Mouse (Mus musculus): Measurements from ENCODE around the gene Slain2. TPM values are rescaled to one million over a fixed set of nuclear protein-coding genes. Genes with fewer than 3 reads are reported as not detected.
"Not testable (repeated sequence)": the region's sequence is repeated elsewhere in the genome, so short reads cannot be mapped to it uniquely, and the experiment has no call there.

Gene Slain2
- polyA plus RNA-seq, 1 experiment from 2014 or later, result 12.9 TPM

DNA sequence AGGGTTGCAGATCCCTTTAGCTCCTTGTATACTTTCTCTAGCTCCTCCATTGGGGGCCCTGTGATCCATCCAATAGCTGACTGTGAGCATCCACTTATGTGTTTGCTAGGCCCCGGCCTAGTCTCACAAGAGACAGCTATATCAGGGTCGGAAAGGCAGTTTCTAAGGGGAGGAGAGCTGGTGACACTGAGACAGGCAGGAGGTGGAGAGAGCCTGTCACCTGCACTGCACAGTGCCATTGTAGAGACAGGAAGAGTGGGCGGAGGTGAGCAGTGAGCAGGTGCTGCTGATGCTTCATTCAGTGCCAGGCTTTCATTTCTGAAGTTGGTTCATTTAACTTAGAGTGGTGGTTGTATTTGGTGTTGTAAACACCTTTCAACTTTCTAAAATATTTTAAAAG is 24.3 kb downstream of the Slain2 start:
- not testable (repeated sequence) for H3K27ac ChIP-seq; DNase-seq (ENCODE audit: extremely low spot score, low spot score); H3K4me1 ChIP-seq; H3K9me3 ChIP-seq; H3K4me3 ChIP-seq; H3K27me3 ChIP-seq (ENCODE audit: poor library complexity, severe bottlenecking)
- WGBS, result 97% methylated on average over 3 of the region's 3 CpGs
- peaks cover 37% of the 10 kb centered on the region for H3K36me3 ChIP-seq (replicated peaks)

DNA sequence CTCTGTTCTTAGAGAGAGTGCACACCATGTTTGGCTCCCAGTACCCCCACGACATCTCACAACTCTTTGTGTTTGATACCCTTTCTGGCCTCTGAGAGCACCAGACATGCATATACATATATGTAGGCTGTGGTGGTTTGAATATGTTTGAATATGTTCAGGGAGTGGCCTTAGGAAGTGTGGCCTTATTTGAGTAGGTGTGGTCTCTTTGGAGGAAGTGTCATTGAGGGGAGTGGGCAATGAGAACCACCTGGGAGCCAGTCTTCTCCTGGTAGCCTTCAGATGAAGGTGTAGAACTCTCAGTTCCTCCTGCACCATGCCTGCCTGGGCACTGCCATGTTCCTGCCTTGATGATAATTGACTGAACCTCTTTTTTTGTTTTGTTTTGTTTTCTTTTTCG is 25.2 kb downstream of the Slain2 start:
- 90% methylated on average over 2 of the region's 2 CpGs for WGBS
- Histone ChIP-seq H3K36me3 (replicated peaks) (peaks cover 35% of the 10 kb centered on the region), H3K4me3 (no peak overlapping the region), H3K27me3 (ENCODE audit: poor library complexity, severe bottlenecking) (no peaks in the 10 kb centered on the region), H3K4me1 (no peaks in the 10 kb centered on the region), H3K27ac (no peak overlapping the region), H3K9me3 (no peaks in the 10 kb centered on the region)
- no peak for DNase-seq (ENCODE audit: extremely low spot score, low spot score)

GRCm38 (mm10) chr5:72940906-72941432 is 26.9 kb downstream of the Slain2 start:
- Histone ChIP-seq H3K4me3 (no peak overlapping the region), H3K27me3 (ENCODE audit: poor library complexity, severe bottlenecking) (no peaks in the 10 kb centered on the region), H3K36me3 (replicated peaks) (peaks cover 38% of the 10 kb centered on the region), H3K9me3 (no peaks in the 10 kb centered on the region), H3K4me1 (no peaks in the 10 kb centered on the region), H3K27ac (no peak overlapping the region)
- 95% methylated on average over 5 of the region's 5 CpGs for WGBS
- DNase-seq (ENCODE audit: extremely low spot score, low spot score), result no peak

GRCm38 (mm10) chr5:72948136-72948535 is 34.0 kb downstream of the Slain2 start:
- 96% methylated on average over 1 of the region's 1 CpGs for WGBS
- Histone ChIP-seq H3K4me3 (no peak overlapping the region), H3K4me1 (no peaks in the 10 kb centered on the region), H3K27ac (no peak overlapping the region), H3K36me3 (replicated peaks) (peaks cover 42% of the 10 kb centered on the region), H3K27me3 (ENCODE audit: poor library complexity, severe bottlenecking) (no peaks in the 10 kb centered on the region), H3K9me3 (no peaks in the 10 kb centered on the region)
- no peak for DNase-seq (ENCODE audit: extremely low spot score, low spot score)

GRCm38 (mm10) chr5:72950252-72950651 is 36.1 kb downstream of the Slain2 start:
- 87% methylated on average over 2 of the region's 2 CpGs for WGBS
- no peaks in the 10 kb centered on the region for H3K27me3 ChIP-seq (ENCODE audit: poor library complexity, severe bottlenecking)
- no peak overlapping the region for H3K27ac ChIP-seq
- no peak overlapping the region for H3K4me3 ChIP-seq
- H3K4me1 ChIP-seq, result no peaks in the 10 kb centered on the region
- no peaks in the 10 kb centered on the region for H3K9me3 ChIP-seq
- H3K36me3 ChIP-seq (replicated peaks), result peaks cover 35% of the 10 kb centered on the region
- DNase-seq (ENCODE audit: extremely low spot score, low spot score), result no peak

- H3K36me3 ChIP-seq (replicated peaks), result peaks cover 34% of the 10 kb centered on the region
- H3K27ac ChIP-seq, result no peak overlapping the region
- no peaks in the 10 kb centered on the region for H3K9me3 ChIP-seq
- 95% methylated on average over 3 of the region's 3 CpGs for WGBS
- H3K4me3 ChIP-seq, result no peak overlapping the region
- DNase-seq (ENCODE audit: extremely low spot score, low spot score), result no peak
- no peaks in the 10 kb centered on the region for H3K27me3 ChIP-seq (ENCODE audit: poor library complexity, severe bottlenecking)
- no peaks in the 10 kb centered on the region for H3K4me1 ChIP-seq
Observed at GRCm38 (mm10) chr5:72953996-72954604, 40.0 kb downstream of the Slain2 start.

DNA sequence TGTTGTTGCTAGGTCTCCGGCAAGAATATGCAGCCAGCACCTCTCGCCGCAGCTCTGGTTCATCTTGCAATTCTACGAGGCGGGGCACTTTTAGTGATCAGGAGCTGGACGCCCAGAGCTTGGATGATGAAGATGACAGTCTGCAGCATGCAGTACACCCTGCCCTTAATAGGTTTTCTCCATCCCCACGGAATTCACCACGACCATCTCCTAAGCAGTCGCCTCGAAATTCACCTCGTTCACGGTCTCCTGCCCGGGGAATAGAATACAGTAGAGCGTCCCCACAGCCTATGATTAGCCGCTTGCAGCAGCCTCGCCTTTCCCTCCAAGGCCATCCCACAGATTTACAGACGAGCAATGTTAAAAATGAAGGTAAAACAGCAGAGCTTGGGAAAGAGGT is 43.2 kb downstream of the Slain2 start:
- Histone ChIP-seq H3K9me3 (no peaks in the 10 kb centered on the region), H3K4me1 (no peaks in the 10 kb centered on the region), H3K4me3 (no peak overlapping the region), H3K36me3 (replicated peaks) (peaks cover 23% of the 10 kb centered on the region), H3K27ac (no peak overlapping the region), H3K27me3 (ENCODE audit: poor library complexity, severe bottlenecking) (no peaks in the 10 kb centered on the region)
- WGBS, result 91% methylated on average over 17 of the region's 17 CpGs
- no peak for DNase-seq (ENCODE audit: extremely low spot score, low spot score)

GRCm38 (mm10) chr5:72960096-72960495 is 46.0 kb downstream of the Slain2 start:
- no peak overlapping the region for H3K4me3 ChIP-seq
- DNase-seq (ENCODE audit: extremely low spot score, low spot score), result no peak

DNA sequence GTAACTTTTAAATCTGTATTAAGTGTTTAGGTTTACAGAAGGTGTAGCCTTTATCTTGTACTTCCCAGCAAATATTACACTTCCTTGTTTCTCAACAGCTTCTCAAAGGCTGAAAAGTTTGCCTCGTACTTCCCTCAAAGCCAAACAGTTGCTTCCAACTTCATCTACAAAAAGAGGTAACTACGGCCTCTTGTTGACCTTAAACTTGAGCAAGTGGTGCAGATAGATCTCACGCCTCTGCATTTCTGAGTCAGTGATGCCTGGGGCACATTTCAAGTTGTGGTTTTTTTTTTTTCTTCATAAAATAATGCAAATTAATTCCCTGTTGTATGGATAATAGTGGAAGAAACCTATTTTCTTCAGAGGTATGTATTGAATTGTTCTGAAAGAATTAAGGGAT is 51.6 kb downstream of the Slain2 start:
- Histone ChIP-seq H3K4me3 (no peak overlapping the region), H3K27me3 (ENCODE audit: poor library complexity, severe bottlenecking) (no peaks in the 10 kb centered on the region), H3K27ac (no peak overlapping the region), H3K9me3 (no peaks in the 10 kb centered on the region), H3K36me3 (replicated peaks) (peaks cover 59% of the 10 kb centered on the region), H3K4me1 (no peaks in the 10 kb centered on the region)
- WGBS, result 94% methylated on average over 3 of the region's 3 CpGs
- no peak for DNase-seq (ENCODE audit: extremely low spot score, low spot score)

More at GRCm38 (mm10) chr5:72960096-72960495, 46.0 kb downstream of the Slain2 start:
- H3K27me3 ChIP-seq (ENCODE audit: poor library complexity, severe bottlenecking), result no peaks in the 10 kb centered on the region
- 85% methylated on average over 6 of the region's 6 CpGs for WGBS
- H3K36me3 ChIP-seq (replicated peaks), result peaks cover 37% of the 10 kb centered on the region
- H3K27ac ChIP-seq, result no peak overlapping the region
- H3K4me1 ChIP-seq, result no peaks in the 10 kb centered on the region
- H3K9me3 ChIP-seq, result no peaks in the 10 kb centered on the region

- peaks cover 11% of the 10 kb centered on the region for H3K4me1 ChIP-seq
- H3K36me3 ChIP-seq (replicated peaks), result peaks cover 76% of the 10 kb centered on the region
- no peak for DNase-seq (ENCODE audit: extremely low spot score, low spot score)
- H3K9me3 ChIP-seq, result no peaks in the 10 kb centered on the region
- H3K27me3 ChIP-seq (ENCODE audit: poor library complexity, severe bottlenecking), result no peaks in the 10 kb centered on the region
- 69% methylated on average over 4 of the region's 4 CpGs for WGBS
- no peak overlapping the region for H3K4me3 ChIP-seq
- H3K27ac ChIP-seq, result no peak overlapping the region
Observed at GRCm38 (mm10) chr5:72972435-72972834, 58.3 kb downstream of the Slain2 start.

GRCm38 (mm10) chr5:72972934-72973333 is 58.8 kb downstream of the Slain2 start:
- Histone ChIP-seq H3K4me1 (peaks cover 11% of the 10 kb centered on the region), H3K27ac (no peak overlapping the region), H3K4me3 (no peak overlapping the region), H3K36me3 (replicated peaks) (peaks cover 76% of the 10 kb centered on the region), H3K27me3 (ENCODE audit: poor library complexity, severe bottlenecking) (no peaks in the 10 kb centered on the region), H3K9me3 (no peaks in the 10 kb centered on the region)
- WGBS, result 61% methylated on average over 5 of the region's 5 CpGs
- no peak for DNase-seq (ENCODE audit: extremely low spot score, low spot score)

DNA sequence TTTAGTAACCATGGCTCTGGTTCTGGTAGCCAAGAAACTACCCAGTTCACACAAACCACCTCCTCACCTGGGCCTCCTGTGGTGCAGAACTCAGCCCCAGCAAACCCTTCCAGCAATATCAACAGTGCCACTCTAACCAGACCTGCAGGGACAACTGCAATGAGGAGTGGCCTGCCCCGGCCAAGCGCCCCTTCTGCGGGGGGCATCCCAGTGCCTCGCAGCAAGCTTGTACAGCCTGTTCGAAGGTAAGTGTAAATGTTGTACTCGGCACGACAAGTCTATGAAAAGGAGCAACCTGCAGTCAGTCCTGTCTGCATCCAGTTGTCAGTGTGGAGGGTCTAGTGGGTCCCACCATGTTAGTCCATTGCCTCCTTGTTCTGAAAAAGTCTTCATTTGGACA is 60.5 kb downstream of the Slain2 start, which contains the start of gene Gm10135:
Gene Gm10135, minus strand, starts transcription at position 101 of the 400 bp plus-strand sequence.
- H3K36me3 ChIP-seq (replicated peaks), result peaks cover 69% of the 10 kb centered on the region

DNA sequence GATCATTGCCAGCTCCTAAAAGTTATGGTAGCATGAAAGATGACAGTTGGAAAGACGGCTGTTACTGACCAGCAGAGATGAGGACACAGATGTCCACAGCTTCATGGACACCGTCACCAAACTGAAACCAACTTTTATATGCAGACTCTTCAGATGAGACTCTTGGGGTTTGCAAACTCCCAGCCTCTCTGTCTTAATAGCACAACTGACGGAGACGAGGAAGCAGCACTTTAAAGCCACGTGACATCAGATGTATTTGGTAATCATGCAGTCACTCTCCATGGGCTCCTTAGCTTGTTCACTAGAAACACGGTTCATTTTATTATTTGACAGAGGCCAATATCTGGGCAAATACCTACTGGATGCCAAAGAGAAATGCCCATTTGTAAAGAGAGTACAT is 61.9 kb downstream of the Slain2 start:
- Histone ChIP-seq H3K4me1 (peaks cover 11% of the 10 kb centered on the region), H3K27ac (no peak overlapping the region), H3K9me3 (no peaks in the 10 kb centered on the region), H3K36me3 (replicated peaks) (peaks cover 73% of the 10 kb centered on the region), H3K4me3 (no peak overlapping the region), H3K27me3 (ENCODE audit: poor library complexity, severe bottlenecking) (no peaks in the 10 kb centered on the region)
- WGBS, result 95% methylated on average over 6 of the region's 6 CpGs
- no peak for DNase-seq (ENCODE audit: extremely low spot score, low spot score)

More for the DNA sequence above, 60.5 kb downstream of the Slain2 start, which contains the start of gene Gm10135:
- DNase-seq (ENCODE audit: extremely low spot score, low spot score), result no peak
- H3K4me3 ChIP-seq, result no peak within 1 kb of the TSS
- no peaks in the 10 kb centered on the region for H3K27me3 ChIP-seq (ENCODE audit: poor library complexity, severe bottlenecking)
- no peaks in the 10 kb centered on the region for H3K9me3 ChIP-seq
- H3K27ac ChIP-seq, result no peak within 1 kb of the TSS
- H3K4me1 ChIP-seq, result peaks cover 11% of the 10 kb centered on the region
- WGBS, result 96% methylated on average over 7 of the region's 7 CpGs

Measured in forebrain, embryonic 10.5 days (tissue).